Mouse (Mus musculus) olfactory bulb, adult 2 months (tissue): Measurements from ENCODE around the gene Erg. TPM values are rescaled to one million over a fixed set of nuclear protein-coding genes. Genes with fewer than 3 reads are reported as not detected.

Source experiments
- H3K27ac ChIP-seq: fragments of 200-500 bp; 2 replicates; pipeline ENCODE4 v1.5.1; 2012; ENCODE audit warnings: low read depth, low read length; ENCODE audit not compliant: insufficient read depth
- H3K4me1 ChIP-seq: fragments of 200-500 bp; 2 replicates; pipeline ENCODE4 v1.6.1; 2012; ENCODE audit warnings: low read length; ENCODE audit not compliant: control insufficient read depth, insufficient read depth
- H3K4me3 ChIP-seq: fragments of 200-500 bp; 2 replicates; pipeline ENCODE4 v1.5.1; 2012; ENCODE audit warnings: mild to moderate bottlenecking, low read depth, low read length, moderate library complexity; ENCODE audit not compliant: insufficient read depth
- CTCF ChIP-seq: fragments of 200-500 bp; IDR thresholded peaks from 2 replicates; pipeline ENCODE4 v1.5.1; 2012; ENCODE audit warnings: low read depth, mild to moderate bottlenecking, low read length, moderate library complexity; ENCODE audit not compliant: insufficient read depth
- POLR2A ChIP-seq: fragments of 200-500 bp; IDR thresholded peaks from 2 replicates; pipeline ENCODE4 v1.6.1; 2012; ENCODE audit warnings: mild to moderate bottlenecking, low read depth, low read length, moderate library complexity; ENCODE audit not compliant: insufficient read depth
- WGBS: fragments of 180-500 bp; shearing (Covaris S2); methylation state at CpG from one replicate; pipeline ENCODE4 v1.1.7; 2018; 5-methylcytosine and 5-hydroxymethylcytosine counted together
- polyA plus RNA-seq: library from polyadenylated mRNA; stranded (reverse); fragments of >200 nt; gene quantifications from 2 replicates; pipeline ENCODE4 v1.2.4, GENCODE M21; 2012; ENCODE audit warnings: low replicate concordance; ENCODE audit not compliant: missing spikeins, insufficient read depth, insufficient read length

Gene Erg
- polyA plus RNA-seq, 1 experiment: not detected

- TF ChIP-seq CTCF: no peak
- TF ChIP-seq POLR2A: no peak
- 92% methylated on average over 3 of the region's 3 CpGs for WGBS
- H3K27ac ChIP-seq: no peak overlapping the region
- H3K4me1 ChIP-seq: peaks cover 2% of the 10 kb centered on the region; the same call in 1 of the 2 replicates
- H3K4me3 ChIP-seq: no peak overlapping the region
Observed at GRCm38 (mm10) chr16:95405496-95405895, 180.9 kb downstream of the Erg start.

DNA sequence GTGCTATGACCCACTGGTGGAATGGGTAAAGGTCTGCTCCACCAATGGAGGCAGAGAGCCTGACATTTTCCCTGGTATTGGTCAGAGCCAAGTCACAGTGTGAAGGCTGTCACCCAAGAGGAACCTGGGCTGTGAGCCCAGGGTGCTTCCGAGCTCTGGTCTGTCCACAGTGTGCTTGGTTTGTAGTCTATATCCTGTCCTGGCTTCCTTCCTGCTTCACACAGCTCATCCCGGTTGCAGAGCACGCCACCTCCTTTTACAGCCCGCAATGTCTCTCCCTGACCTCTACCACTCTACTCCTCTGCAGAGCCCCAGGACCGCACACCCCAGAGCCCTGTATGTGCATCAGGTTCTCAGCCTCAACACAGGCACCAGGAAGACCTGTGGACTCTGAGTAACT, 182.9 kb downstream of the Erg start:
- Histone ChIP-seq H3K27ac (no peak overlapping the region), H3K4me3 (no peak overlapping the region), H3K4me1 (peaks cover 7% of the 10 kb centered on the region)
- 81% methylated on average over 5 of the region's 5 CpGs for WGBS
- no peak for TF ChIP-seq POLR2A
- TF ChIP-seq CTCF: no peak

GRCm38 (mm10) chr16:95401869-95402268, 184.5 kb downstream of the Erg start:
- Histone ChIP-seq H3K4me1 (peaks cover 6% of the 10 kb centered on the region), H3K4me3 (no peak overlapping the region), H3K27ac (no peak overlapping the region)
- TF ChIP-seq CTCF: no peak
- WGBS: 80% methylated on average over 9 of the region's 9 CpGs

DNA sequence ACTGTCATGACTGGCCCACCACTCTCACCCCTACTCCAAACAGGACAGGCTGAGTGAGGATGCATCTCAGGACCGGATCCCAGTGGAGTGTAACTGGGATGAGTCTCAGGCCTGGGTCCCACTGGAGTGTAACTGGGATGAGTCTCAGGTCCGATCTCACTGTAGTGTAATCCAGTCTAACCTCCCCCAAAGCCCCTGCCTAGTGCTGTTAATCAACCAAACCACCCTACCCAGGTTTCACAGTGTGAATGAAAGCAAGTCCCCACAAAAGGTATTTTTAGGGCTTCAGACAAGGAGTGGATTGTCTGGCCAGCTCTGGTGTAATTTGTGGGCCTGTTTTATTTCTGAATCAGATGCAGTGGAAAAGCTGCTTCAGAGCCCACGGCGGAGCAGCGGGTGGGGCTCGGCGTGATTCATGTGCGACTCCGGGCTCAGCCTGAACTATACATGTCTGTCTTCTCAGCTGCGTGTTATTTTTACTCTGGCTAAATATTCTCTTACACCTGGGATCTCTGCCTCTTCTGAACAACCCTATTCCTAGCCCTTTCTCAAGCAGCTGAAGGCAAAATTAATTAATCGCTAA, 187.5 kb downstream of the Erg start:
- Histone ChIP-seq H3K27ac (no peak overlapping the region), H3K4me3 (no peak overlapping the region), H3K4me1 (peaks cover 6% of the 10 kb centered on the region)
- WGBS: 28% methylated on average over 11 of the region's 11 CpGs
- TF ChIP-seq CTCF: no peak
- no peak for TF ChIP-seq POLR2A

GRCm38 (mm10) chr16:95390787-95391186, 195.6 kb downstream of the Erg start:
- no peaks in the 10 kb centered on the region for H3K4me1 ChIP-seq
- no peak overlapping the region for H3K27ac ChIP-seq
- TF ChIP-seq CTCF (no peak), POLR2A (no peak)
- H3K4me3 ChIP-seq: no peak overlapping the region
- 84% methylated on average over 1 of the region's 1 CpGs for WGBS

GRCm38 (mm10) chr16:95388811-95389529, 197.4 kb downstream of the Erg start:
- TF ChIP-seq POLR2A (no peak), CTCF (no peak)
- 87% methylated on average over 4 of the region's 4 CpGs for WGBS
- H3K27ac ChIP-seq: no peak overlapping the region
- no peak overlapping the region for H3K4me3 ChIP-seq
- no peaks in the 10 kb centered on the region for H3K4me1 ChIP-seq

DNA sequence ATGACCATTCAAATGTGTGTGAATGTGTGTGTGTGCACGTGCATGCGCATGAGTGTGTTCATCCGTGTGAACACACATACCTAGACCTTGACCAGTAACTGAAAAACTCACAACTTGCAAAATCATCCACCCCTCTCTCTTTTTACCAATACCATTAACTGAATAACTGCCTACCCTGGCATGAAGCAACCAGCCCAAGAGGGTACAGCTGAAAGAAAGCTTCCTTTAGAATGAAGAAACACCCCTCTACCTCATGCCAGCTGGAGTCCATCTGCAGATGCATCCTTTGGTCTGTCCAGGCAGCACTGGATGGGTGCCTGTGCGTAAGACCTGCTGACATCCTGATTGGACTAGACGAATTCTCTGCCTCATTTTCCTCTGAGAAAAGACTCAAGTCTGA, 198.1 kb downstream of the Erg start:
- Histone ChIP-seq H3K4me3 (no peak overlapping the region), H3K4me1 (no peaks in the 10 kb centered on the region), H3K27ac (no peak overlapping the region)
- TF ChIP-seq CTCF (no peak), POLR2A (no peak)
- 95% methylated on average over 5 of the region's 5 CpGs for WGBS

- no peak overlapping the region for H3K4me3 ChIP-seq
- 98% methylated on average over 2 of the region's 2 CpGs for WGBS
- TF ChIP-seq CTCF (no peak), POLR2A (no peak)
- H3K27ac ChIP-seq: no peak overlapping the region
- no peaks in the 10 kb centered on the region for H3K4me1 ChIP-seq
Observed at GRCm38 (mm10) chr16:95387008-95387407, 199.4 kb downstream of the Erg start.

- H3K4me3 ChIP-seq: no peak overlapping the region
- WGBS: 90% methylated on average over 7 of the region's 7 CpGs
- no peak overlapping the region for H3K27ac ChIP-seq
- no peak for TF ChIP-seq CTCF
- TF ChIP-seq POLR2A: no peak
- no peaks in the 10 kb centered on the region for H3K4me1 ChIP-seq
Observed at GRCm38 (mm10) chr16:95385299-95385973, 201.0 kb downstream of the Erg start.
